Mouse (Mus musculus): ENCODE measurements around the gene Wfdc11.
"Not testable (repeated sequence)": the region's sequence is repeated elsewhere in the genome, so short reads cannot be mapped to it uniquely, and the experiment has no call there.

The Wfdc11 gene

DNA sequence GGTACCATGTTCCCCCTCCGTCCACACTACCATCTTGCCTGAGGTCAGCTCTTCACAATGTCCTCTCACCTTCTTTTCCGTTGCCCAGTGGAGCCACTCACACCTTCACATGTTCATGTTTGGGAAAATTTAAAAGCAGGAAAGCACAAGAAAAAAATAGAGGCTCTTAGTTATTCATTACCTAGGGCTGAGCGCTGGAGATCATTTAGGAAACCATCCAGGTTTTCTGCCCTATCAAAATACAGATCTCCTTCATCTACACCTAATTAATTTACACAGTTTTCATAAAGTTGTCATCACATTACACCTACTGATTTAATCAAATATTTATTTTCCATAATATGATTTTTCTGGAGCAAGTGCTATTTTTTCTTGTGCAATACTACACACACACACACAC is 35.2 kb downstream of the Wfdc11 start, which contains the start of gene Wfdc16:
TSS of gene Wfdc16 (minus strand) at position 101 of the 400 bp plus-strand sequence.
- DNase-seq (ENCODE audit: low spot score), result no peak

DNA sequence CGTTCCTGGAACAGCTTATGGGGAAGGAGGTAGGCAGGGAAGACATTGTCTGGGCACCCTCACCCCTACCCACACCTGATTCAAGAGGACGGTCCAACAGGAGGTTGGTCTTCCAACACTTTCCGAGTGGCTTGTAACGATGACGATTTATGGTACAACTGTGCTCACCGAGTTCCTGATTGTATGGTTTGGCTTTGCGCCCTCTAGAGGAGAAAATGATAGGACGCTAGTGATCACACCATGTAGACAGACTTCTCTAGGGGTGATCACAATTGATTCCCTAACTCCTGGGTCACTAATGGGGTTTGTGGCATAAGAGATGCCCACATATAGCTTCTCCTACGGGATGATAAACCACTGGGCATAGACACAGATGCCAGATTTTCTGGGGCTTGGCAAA is 38.6 kb downstream of the Wfdc11 start:
- peak; percentile 16 for DNase-seq (ENCODE audit: low spot score)

DNA sequence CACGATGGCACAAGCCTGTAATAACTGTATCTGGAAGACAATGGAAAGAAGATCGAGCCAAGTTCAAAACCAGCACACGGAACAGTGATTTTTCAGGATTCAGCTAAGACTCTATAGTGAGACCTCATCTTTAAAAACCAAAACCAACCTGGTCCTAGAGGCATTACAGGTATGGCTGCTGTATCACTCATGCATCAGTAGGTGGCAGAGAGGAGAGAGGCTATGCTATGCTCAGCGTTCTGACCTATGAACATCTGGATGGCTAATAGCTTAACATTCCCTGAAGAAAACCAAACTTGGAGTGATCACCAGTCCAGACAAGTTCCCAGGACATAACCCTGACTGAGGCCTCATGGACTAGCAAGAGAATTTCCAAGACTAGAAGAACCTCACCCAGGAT is 52.1 kb downstream of the Wfdc11 start:
- DNase-seq (ENCODE audit: low spot score), result no peak

DNA sequence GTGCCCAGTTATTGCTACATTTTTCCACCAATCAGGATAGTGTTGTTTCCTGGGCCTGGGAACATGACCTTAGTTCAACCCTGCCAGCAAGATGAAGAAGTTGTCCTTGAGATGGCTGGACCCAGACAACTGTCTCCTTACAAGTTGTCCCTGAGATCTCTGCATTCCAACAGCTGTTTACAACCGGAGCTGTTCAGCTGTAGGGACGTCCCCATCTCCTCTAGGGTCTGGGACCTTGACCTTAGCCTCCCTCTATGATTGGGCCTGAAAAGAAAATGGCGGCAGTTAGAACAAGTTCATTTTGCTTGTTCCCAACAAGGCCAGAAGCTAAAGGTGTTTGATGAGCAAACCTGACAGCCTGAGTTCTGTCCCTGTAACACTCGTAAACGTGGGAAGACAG is 54.8 kb downstream of the Wfdc11 start:
- no peak for DNase-seq (ENCODE audit: low spot score)

GRCm38 (mm10) chr2:164615386-164615785 is 58.5 kb downstream of the Wfdc11 start:
- no peak for DNase-seq (ENCODE audit: low spot score)

DNA sequence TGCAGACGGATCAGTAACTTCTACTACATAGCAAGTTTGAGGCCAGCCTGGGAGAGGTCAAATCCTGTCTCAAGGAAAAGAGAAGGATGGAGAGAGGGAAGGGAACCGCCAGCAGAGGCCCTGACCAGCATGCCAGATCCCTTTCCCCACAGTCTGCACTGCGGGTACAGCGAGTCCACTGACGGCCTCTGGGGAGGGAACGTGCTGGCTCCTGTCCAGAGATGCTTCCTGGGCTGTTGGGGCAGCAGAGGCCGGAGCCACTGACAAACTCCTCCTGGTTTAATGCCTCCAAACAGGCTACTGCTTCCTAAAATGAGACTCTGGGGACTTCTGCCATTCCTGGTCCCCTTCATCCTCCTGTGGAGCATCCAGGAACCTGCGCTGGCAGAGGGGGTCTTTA is 60.4 kb downstream of the Wfdc11 start, which contains the start of the genes Wfdc6b and Wfdc8:
TSS of gene Wfdc6b (plus strand) at position 52 of the 400 bp plus-strand sequence.
TSS of gene Wfdc8 (minus strand) at position 156 of the 400 bp plus-strand sequence.
- DNase-seq (ENCODE audit: low spot score), result not testable (repeated sequence)

All from retina, embryonic 14.5 days (tissue).